Mouse (Mus musculus) spleen, adult 12 weeks (tissue): ENCODE results near the gene Snrpb2.

Source experiments
- DNase-seq: peaks from one replicate; pipeline ENCODE4 v3.0.0; 2022; ENCODE audit warnings: low spot score

Snrpb2 gene

DNA sequence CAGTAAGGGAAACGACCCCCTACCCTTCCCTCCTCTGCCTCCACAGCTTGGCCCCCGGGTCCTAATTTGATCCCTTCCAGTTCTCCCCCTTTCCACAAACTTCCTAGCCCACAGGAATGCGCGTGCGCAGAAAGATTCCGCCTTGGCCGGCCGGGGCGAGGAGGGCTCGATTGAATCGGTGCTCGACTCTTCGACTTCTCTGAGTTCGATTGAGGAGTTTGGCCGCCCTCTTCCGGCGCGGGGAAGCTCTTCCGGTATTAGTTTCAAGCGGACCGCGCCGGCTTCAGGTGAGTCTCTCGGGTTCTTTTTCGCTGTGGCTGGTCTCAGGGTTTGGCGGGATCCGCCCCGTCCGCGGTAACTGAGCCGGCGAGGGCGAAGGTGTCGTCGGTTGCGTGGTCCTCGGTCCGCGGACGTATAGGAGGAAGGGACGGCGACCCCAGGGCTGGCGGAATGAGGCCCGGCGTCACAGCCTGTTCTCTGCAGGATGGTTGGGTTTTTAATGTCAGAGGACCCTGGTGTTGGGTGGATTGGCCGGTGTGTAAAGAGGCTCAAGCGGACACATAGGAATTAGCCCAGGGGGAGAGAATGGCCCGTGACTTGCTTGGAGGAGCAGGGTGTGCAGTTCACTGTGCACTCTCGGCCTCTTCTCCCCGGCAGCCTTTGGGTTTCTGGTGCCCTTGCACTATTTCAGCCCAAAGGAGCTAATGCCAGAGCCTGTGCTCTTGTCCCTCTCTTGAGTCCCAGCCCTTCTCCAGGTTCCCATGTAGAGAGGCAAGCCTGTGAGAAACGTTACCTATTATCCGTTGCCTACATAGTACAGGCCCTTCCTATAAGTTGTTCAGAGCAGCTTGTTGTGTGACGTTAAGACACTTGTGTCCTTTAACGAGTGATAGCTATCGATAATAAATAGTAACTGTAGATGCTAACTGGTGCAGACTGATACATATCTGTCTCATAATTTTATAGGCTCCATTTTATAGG, at the start of gene Snrpb2:
TSS of gene Snrpb2 (plus strand) at position 228 of the 981 bp plus-strand sequence.
- peak; percentile 69 for DNase-seq

DNA sequence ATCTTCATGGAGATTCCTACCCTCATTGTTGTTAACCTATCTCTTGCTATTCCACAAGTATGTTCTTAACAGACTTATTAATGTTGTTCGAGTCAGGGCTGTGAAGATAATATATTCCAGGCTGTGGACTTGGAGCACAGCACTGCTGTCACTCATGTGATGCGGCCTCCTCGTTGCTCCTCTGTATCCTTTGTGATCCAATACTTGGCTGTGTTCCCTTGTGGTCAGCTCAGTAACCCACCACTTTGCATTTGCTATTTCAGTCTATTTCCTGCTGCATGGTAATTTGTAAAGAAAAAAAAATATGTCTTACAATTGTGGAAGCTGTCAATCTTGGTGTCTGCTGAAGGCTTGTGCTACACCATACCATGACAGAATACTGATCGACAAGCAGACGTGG, 49.8 kb upstream of the Snrpb2 start:
- DNase-seq: no peak

DNA sequence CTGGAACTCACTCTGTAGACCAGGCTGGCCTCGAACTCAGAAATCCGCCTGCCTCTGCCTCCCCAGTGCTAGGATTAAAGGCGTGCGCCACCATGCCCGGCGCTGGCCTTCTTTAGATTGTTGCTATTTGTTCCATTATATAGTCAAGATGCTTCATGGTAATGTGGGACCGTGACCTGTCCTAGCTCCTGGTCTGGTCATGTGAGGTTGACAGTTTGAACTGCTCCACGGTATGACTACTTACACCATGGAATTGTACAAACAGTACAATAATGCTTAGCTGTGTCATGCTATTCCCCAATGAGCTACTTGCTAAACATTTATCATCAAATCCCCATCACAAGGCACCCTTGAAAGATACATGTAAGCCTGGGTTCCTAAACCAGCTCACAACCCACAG, 44.8 kb upstream of the Snrpb2 start:
- no peak for DNase-seq

GRCm38 (mm10) chr2:143018591-143019130, 44.2 kb upstream of the Snrpb2 start:
- no peak for DNase-seq

DNA sequence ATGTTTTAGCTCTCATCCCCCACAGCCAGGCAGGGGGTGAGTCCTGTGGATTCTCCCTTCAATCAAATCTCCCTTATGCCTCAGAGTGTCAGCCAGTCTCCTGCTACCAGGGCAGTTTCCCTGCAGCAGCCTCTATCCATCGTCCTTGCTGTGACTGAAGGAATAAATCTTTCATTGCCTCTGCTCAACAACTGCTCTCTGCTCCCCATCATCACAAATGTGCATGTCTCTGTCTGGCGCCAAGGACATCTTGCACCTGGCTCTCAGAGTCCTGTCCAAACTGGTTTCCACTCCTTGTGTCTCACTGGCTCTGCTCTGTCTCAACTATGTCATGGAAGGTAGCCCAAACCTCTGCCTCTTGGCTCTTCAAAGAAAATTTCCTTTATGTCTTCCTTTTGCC, 43.1 kb upstream of the Snrpb2 start:
- no peak for DNase-seq

- no peak for DNase-seq
These were observed 39.5 kb upstream of the Snrpb2 start for GRCm38 (mm10) chr2:143023331-143023730.

- no peak for DNase-seq
These were observed 38.6 kb upstream of the Snrpb2 start for GRCm38 (mm10) chr2:143024226-143024625.

DNA sequence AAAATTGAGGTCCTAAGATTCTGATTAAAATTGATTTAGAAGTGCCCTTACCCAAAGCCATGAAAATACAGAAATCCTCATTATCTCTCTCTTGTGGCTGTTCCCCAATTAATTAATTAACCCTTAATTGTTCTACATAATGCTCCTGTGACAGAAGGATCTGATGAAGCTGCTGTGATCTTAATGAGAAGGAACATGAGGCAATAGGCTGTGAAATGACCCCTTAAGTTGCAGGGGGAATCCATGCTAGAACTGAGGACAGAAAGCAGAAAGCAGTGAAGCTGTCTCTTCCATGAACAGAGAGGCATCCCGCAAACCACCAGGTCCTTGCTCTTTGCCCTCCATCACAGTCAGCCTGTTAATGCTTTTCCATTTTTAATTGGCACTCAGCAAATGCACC, 31.6 kb upstream of the Snrpb2 start:
- no peak for DNase-seq

DNA sequence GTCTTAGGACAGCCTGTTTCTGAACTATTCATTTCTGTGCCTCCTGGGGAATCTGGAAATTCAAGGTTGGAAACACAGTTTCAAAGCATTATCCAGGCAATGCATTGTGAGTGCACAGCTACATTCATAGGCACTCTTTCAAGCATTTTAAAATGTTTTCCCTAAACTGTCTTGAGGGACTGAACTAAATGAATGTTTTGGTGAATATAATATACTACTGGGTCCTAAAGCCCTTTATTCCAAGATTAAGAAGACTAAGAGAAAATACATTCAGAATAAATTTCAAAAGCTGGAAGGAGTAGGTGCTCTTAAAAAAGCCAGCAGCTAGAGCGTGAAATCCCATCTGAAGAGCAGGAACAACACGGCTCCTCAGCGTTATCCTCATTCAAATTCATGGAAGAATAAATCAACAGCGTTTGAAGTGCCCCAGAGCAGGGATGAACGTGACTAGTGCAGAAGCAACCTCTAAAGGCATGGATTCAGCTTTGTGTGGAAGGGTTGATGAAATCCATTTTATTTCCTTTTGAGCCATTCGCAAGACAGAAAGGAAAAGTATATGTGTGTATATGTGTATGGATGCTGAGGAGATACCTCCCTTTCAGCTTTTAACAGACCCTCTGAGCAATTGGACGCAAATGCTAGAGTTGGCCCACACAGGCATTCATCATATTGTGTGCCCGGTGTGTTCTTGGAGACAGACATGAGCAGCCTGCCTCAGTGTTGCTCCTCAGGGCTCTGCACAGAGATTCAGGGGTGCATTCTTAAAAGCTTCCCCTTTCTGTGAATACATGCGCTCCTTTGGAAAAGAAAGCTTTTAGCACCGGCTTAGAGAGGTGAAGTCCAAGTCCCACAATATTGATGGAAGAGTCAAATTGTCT, 30.2 kb upstream of the Snrpb2 start:
- no peak for DNase-seq

GRCm38 (mm10) chr2:143034350-143035085, 28.3 kb upstream of the Snrpb2 start:
- no peak for DNase-seq

DNA sequence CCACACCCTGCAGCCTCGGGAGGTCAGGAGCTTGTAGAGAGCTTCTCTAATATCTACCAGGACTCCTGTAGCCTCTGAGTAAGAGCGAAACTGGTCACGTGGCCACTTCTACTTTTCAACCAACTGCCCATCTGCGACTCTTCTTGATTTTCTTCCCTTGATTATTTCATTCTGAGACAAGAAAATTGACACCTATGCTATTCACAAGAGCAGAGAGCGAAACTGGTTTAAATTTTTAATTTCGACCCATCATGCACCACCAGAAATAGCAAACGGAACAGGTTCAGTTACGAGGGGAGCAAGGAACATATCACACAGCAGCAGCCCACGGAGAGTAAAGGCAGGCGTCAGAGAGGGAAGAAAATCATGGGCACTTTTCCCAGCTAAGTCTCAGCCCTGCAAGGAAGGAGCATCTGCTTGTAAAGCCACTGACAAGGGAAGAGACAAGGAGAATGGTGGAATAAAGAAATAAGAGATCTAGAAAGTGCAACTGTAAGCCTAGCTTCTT, 27.7 kb upstream of the Snrpb2 start:
- DNase-seq: no peak

- no peak for DNase-seq
These were observed 21.2 kb upstream of the Snrpb2 start for GRCm38 (mm10) chr2:143041596-143041995.

- no peak for DNase-seq
These were observed 7.6 kb upstream of the Snrpb2 start for GRCm38 (mm10) chr2:143055251-143055650.

DNA sequence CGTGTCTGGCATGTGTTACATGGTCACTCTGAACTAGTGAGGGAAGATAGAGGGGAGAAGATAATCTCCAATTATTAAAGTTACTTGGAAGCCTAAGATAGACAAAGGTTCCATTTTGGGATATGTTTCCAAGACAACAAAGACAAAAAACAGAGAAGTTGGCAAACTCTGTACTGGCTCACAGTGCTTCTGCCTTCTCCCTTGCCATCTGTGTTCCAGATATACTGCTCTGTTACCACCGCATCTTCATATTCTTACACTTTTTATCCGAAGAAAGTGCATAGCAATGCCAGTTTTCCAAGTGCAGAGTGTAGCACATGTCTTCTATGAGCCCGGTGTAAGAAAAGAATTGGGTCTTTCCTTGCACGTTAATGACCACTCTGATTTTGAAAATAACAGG, 6.1 kb upstream of the Snrpb2 start:
- no peak for DNase-seq

DNA sequence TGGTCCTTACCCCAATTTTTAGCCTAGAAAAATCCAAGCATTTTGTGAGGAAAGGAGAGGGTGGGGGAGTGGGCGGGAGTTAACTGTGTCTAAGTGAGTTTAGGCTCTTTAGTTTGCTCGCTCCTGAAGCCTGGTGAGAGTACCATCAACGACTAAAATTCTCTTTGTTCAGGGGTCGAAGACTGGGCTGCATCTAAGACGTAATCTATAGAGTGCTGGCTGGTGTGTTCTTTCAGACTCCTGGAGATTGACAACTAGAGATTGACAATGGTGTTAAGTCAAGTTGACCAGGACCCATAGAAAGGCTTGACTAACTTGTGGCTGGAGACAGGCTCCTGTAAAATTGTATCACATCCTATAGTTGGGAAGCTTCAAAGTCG, 417 bp upstream of the Snrpb2 start:
- no peak for DNase-seq

DNA sequence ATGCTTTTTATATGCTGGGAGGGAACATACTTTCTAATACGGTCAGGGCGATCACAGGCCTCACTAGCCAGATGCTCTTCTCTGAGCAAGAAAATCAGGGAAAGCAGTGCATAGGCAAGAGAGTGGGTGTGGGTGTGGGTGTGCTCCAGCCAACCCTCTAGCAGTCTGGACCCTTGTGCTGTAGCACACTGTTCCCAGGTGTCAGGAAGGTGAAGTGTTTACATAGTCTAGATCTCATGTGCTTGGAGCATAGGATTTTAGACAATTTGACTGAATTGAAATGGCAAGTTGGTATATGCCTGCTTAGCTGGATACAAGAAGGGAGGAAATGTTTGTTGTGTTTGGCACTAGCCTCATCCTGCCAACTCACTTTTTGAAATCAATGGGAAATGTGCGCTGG, 3.1 kb downstream of the Snrpb2 start:
- no peak for DNase-seq

DNA sequence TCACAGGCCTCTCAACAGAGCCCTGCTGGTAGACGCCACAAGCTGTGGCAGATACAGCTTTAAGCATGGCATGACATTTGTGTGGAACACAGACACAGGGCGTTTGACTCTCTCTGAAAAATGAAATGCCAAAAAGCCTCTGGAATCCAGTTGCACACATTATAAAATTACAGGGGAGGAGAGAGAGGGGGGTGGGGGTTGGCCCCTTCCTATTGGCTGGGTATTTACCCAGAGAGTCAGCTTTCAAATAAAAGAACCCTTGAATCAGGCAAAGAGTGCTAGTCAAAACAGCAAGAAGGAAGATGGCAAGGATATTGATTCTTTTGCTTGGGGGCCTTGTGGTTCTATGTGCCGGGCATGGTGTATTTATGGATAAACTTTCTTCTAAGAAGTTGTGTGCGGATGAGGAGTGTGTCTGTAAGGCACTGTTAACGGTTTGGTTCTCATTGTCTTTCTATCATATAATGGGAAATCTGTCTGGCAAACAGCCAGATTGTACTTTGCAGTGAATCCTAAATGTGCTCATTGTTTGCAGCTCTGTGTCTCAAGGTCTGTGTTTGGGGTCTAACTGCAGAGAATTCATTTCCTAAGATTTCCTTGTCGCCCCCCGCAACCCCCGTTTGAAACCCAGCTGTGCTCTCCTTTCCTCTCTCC, 15.5 kb downstream of the Snrpb2 start, which contains the start of gene Otor:
TSS of gene Otor (plus strand) at position 276 of the 654 bp plus-strand sequence.
- DNase-seq: no peak

DNA sequence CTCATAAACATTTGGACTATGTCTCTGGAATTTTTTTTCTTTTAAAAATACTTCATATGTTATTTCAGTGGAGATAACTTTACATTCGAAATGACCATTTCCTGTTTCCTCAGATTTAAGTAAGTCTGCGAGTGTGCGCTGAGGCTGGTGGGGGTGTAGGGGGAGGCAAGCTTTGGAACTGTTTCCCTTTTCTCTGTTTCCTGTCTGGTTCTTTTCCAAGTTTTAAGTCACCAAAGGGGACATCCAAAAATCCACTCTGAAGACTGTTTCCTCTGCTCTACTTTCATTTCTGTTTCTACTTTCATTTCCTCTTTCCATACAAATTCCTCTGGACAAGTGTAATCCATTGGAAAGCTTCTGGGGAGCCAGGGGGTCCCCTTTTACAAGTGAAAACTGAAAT, 18.9 kb downstream of the Snrpb2 start:
- DNase-seq: no peak

- DNase-seq: no peak
These were observed 22.1 kb downstream of the Snrpb2 start for GRCm38 (mm10) chr2:143084852-143085397.

- no peak for DNase-seq
These were observed 27.0 kb downstream of the Snrpb2 start for GRCm38 (mm10) chr2:143089866-143090265.

- DNase-seq: no peak
These were observed 30.9 kb downstream of the Snrpb2 start for GRCm38 (mm10) chr2:143093726-143094125.
